Mouse (Mus musculus) cerebellum, adult 2 months (tissue): Measurements from ENCODE around the gene Vps13c.

Experiments
- CTCF ChIP-seq: fragments of 200-500 bp; IDR thresholded peaks from 2 replicates; pipeline ENCODE4 v1.5.1; 2011; ENCODE audit warnings: low read depth, mild to moderate bottlenecking, control low read depth, low read length, moderate library complexity, borderline replicate concordance; ENCODE audit not compliant: insufficient read depth
- POLR2A ChIP-seq: fragments of 200-500 bp; IDR thresholded peaks from 2 replicates; pipeline ENCODE4 v1.6.1; 2011; ENCODE audit warnings: low read length, control low read depth, borderline replicate concordance; ENCODE audit not compliant: insufficient read depth

GRCm38 (mm10) chr9:67883349-67883984 is 43.3 kb downstream of the Vps13c start:
- TF ChIP-seq POLR2A (no peak), CTCF (no peak)
